Mouse (Mus musculus): ENCODE data around the gene Prss37. TPM values are rescaled to one million over a fixed set of nuclear protein-coding genes. Genes with fewer than 3 reads are reported as not detected.

Gene Prss37
- polyA plus RNA-seq, 1 experiment from 2014 or later = not detected

Other genes starting within 250 kb of the Prss37 start
- gene Agk, start 194.3 kb downstream of the Prss37 start, polyA plus RNA-seq (2015; fragmentation: Nextera tagmentation; extraction: Ambion mirVana) = 41.9 and 42.4 TPM in 2 replicates
- gene E330009J07Rik, start 83.4 kb downstream of the Prss37 start, polyA plus RNA-seq (2015; fragmentation: Nextera tagmentation; extraction: Ambion mirVana) = 4.0 and 8.6 TPM in 2 replicates
- gene Wee2, start 80.4 kb downstream of the Prss37 start, polyA plus RNA-seq (2015; fragmentation: Nextera tagmentation; extraction: Ambion mirVana) = not detected in 2 replicates
- gene Ssbp1, start 48.2 kb downstream of the Prss37 start, polyA plus RNA-seq (2015; fragmentation: Nextera tagmentation; extraction: Ambion mirVana) = 130 and 131 TPM in 2 replicates
- gene Tas2r137, start 28.3 kb downstream of the Prss37 start, polyA plus RNA-seq (2015; fragmentation: Nextera tagmentation; extraction: Ambion mirVana) = not detected in 2 replicates
- gene Tas2r108, start 26.0 kb downstream of the Prss37 start, polyA plus RNA-seq (2015; fragmentation: Nextera tagmentation; extraction: Ambion mirVana) = not detected in 2 replicates
- gene Olfr461, start 35.5 kb upstream of the Prss37 start, polyA plus RNA-seq (2015; fragmentation: Nextera tagmentation; extraction: Ambion mirVana) = 0.05 TPM in 1 of 2 replicates, not detected in the other
- gene Olfr460, start 50.0 kb upstream of the Prss37 start, polyA plus RNA-seq (2015; fragmentation: Nextera tagmentation; extraction: Ambion mirVana) = not detected in 2 replicates
- 1.8 and 2.1 TPM in 2 replicates for gene Clec5a, start 66.3 kb upstream of the Prss37 start, polyA plus RNA-seq (2015; fragmentation: Nextera tagmentation; extraction: Ambion mirVana)
- not detected in 2 replicates for gene Tas2r138, start 93.8 kb upstream of the Prss37 start, polyA plus RNA-seq (2015; fragmentation: Nextera tagmentation; extraction: Ambion mirVana)
- gene Mgam, start 109.3 kb upstream of the Prss37 start, polyA plus RNA-seq (2015; fragmentation: Nextera tagmentation; extraction: Ambion mirVana) = 0.09 TPM in 1 of 2 replicates, not detected in the other